Mouse (Mus musculus) thymus, adult 2 months (tissue): ENCODE measurements at regions not wholly inside any gene's neighbourhood (a gene's known extent, or its start where the extent isn't known, plus 50 kb on each side); places are given as distances from the start of the nearest gene placed in this dataset.

Experiments
- DNase-seq: peaks from one replicate; pipeline ENCODE4 v3.0.0; 2021
- H3K27ac ChIP-seq: fragments of 200-500 bp; 2 replicates; pipeline ENCODE4 v1.5.1; 2012; ENCODE audit warnings: low read length, control low read depth; ENCODE audit not compliant: control insufficient read depth, insufficient read depth
- H3K27me3 ChIP-seq: fragments of 200-500 bp; 2 replicates; pipeline ENCODE4 v1.6.1; 2012; ENCODE audit warnings: mild to moderate bottlenecking, low read length, moderate library complexity, mixed read lengths; ENCODE audit not compliant: control insufficient read depth, insufficient read depth
- H3K36me3 ChIP-seq: fragments of 200-500 bp; 2 replicates; pipeline ENCODE4 v1.6.1; 2012; ENCODE audit warnings: mild to moderate bottlenecking, low read length, moderate library complexity; ENCODE audit not compliant: control insufficient read depth, insufficient read depth
- H3K4me1 ChIP-seq: fragments of 200-500 bp; replicated peaks from 2 replicates; pipeline ENCODE4 v1.6.1; 2012; ENCODE audit warnings: low read length; ENCODE audit not compliant: control insufficient read depth, insufficient read depth
- H3K4me3 ChIP-seq: fragments of 200-500 bp; 2 replicates; pipeline ENCODE4 v1.5.1; 2012; ENCODE audit warnings: mild to moderate bottlenecking, low read length, control low read depth, moderate library complexity; ENCODE audit not compliant: control insufficient read depth, insufficient read depth
- CTCF ChIP-seq: fragments of 200-500 bp; IDR thresholded peaks from 2 replicates; pipeline ENCODE4 v1.5.1; 2012; ENCODE audit warnings: mild to moderate bottlenecking, control low read depth, low read length, moderate library complexity, borderline replicate concordance; ENCODE audit not compliant: control insufficient read depth, poor library complexity, insufficient read depth; ENCODE audit errors: extremely low read depth
- POLR2A ChIP-seq: fragments of 200-500 bp; IDR thresholded peaks from 2 replicates; pipeline ENCODE4 v1.6.1; 2012; ENCODE audit warnings: mild to moderate bottlenecking, low read length, control low read depth, moderate library complexity; ENCODE audit not compliant: control insufficient read depth, poor library complexity, insufficient read depth; ENCODE audit errors: extremely low read depth
- whole genome bisulfite sequencing: fragments of 180-500 bp; shearing (Covaris S2); methylation state at CpG from one replicate; pipeline ENCODE4 v1.1.7; 2018; 5-methylcytosine and 5-hydroxymethylcytosine counted together

DNA sequence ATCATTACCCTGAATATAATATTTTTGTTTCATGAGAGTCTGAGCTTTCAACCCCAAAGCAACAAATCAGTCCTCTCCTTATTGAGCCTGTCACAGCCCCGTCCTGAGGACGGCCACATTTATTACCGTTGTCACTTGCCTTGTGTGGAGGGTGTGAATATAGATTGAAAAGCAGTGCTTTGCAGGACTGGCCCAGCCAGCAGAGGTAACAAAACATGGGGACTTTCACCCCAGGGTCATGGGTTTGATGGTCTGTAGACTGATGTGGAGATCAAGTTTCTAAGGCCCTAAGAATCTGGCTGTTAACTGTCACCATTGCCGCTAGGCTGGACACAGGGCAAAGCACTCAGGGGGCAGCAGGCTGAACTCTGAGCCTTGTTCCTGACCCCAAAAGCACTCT is 175.3 kb upstream of the Nrp1 start:
- Histone ChIP-seq H3K27ac (no peak overlapping the region), H3K4me1 (no peaks in the 10 kb centered on the region), H3K4me3 (no peak overlapping the region), H3K36me3 (no peaks in the 10 kb centered on the region), H3K27me3 (no peaks in the 10 kb centered on the region)
- TF ChIP-seq CTCF (no peak), POLR2A (no peak)
- 94% methylated on average over 4 of the region's 4 CpGs for WGBS
- DNase-seq, result no peak

DNA sequence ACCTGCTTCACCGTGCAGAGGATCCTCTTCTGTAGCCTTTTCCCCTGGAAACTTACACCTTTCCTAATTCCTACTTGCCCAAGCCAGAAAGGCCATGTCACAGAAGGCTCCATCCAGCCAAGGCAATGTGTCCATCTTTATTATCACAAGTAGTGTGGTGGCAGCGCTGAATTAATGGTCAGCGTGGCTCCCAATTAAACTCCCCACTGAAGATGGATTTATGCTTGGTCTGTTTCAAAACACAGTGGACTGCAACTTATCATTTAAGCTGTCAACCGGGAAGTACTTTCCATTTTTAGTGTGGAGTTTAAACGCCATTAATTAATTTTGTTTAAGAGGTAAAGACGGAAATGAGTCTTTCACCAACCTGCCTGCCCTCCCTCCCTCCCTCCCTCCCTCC is 170.1 kb upstream of the Nrp1 start:
- H3K36me3 ChIP-seq, result no peaks in the 10 kb centered on the region
- no peak for DNase-seq

DNA sequence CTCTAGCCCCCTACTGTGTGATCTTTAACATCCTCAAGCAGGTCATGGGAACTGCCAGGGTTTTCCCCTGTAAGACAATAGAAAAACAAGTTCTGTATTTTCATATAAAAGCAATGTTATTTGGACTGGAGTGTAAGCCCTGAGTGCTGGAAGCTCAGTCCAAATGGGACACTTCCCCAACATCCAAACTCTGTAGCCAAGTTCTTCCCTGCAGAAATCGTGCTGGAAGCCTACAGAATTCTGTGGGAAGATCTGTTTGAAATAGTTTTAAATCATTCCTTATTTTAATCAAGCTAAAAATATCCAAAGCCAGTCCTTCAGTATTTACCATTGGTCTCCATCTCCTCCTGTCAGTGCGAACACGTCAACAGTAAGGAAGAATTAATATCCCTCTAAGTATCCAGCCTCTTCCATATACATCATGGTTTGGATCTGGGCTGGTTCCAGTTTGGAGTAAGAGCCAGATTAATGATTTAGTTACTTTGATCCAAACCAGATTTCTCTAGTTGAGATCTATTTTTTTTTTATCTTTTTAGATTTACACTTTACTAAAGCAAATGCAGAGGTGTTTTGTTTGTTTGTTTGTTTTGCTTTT is 165.0 kb upstream of the Nrp1 start:
- Histone ChIP-seq H3K27ac (no peak overlapping the region), H3K27me3 (no peaks in the 10 kb centered on the region), H3K4me3 (no peak overlapping the region), H3K4me1 (no peaks in the 10 kb centered on the region), H3K36me3 (no peaks in the 10 kb centered on the region)
- DNase-seq, result no peak
- no peak for TF ChIP-seq POLR2A
- TF ChIP-seq CTCF, result no peak
- WGBS, result 93% methylated on average over 3 of the region's 3 CpGs

More for the DNA sequence above, 170.1 kb upstream of the Nrp1 start:
- no peak overlapping the region for H3K27ac ChIP-seq
- TF ChIP-seq CTCF, result no peak
- TF ChIP-seq POLR2A, result no peak
- no peaks in the 10 kb centered on the region for H3K4me1 ChIP-seq
- WGBS, result 93% methylated on average over 6 of the region's 6 CpGs
- H3K27me3 ChIP-seq, result no peaks in the 10 kb centered on the region
- H3K4me3 ChIP-seq, result no peak overlapping the region

DNA sequence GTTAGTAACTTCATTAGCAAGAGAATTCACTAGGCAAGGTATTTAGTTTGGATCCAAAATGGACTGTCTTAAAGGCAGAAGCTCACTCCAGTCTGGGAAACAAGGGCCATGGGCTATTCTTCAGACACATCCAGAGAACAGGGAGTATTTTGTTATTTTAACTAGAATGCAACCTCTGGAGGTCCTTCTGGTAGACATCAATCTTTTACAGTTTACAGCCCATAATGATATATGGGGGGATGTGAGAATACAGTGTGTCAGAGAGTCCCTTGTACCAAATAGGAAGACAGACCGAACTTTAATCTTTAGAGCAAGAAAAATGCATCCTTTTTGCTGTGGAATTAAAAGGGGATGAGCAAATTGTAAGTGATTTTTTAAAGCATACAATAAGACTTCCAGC is 157.6 kb upstream of the Nrp1 start:
- Histone ChIP-seq H3K27ac (no peak overlapping the region), H3K27me3 (no peaks in the 10 kb centered on the region), H3K4me1 (peaks cover 5% of the 10 kb centered on the region), H3K36me3 (no peaks in the 10 kb centered on the region), H3K4me3 (no peak overlapping the region)
- DNase-seq, result no peak
- WGBS, result 95% methylated on average over 1 of the region's 1 CpGs
- TF ChIP-seq POLR2A (no peak), CTCF (no peak)

DNA sequence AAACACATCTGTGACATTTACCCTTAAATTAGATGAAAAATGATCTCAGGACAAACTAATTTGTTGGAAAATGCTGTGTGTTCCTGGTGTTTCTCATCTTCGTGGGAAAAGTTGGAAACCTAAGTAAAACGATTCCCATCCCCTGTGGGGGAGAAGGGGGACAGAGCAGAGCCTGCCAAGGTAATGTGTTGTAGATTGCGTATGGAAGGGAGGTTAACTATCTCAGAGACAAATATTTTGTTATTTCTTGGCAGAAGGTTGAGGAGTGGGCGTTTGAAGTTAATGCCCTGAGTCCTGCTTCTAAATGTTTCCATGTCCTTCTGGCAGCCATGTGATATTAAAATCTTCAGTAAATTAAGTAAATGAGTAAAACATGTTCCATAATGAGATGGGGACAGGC is 156.8 kb upstream of the Nrp1 start:
- no peak for TF ChIP-seq CTCF
- no peak for TF ChIP-seq POLR2A
- no peaks in the 10 kb centered on the region for H3K36me3 ChIP-seq
- no peak overlapping the region for H3K4me3 ChIP-seq
- H3K4me1 ChIP-seq, result peaks cover 5% of the 10 kb centered on the region
- no peak for DNase-seq
- WGBS, result 98% methylated on average over 4 of the region's 4 CpGs
- H3K27ac ChIP-seq, result no peak overlapping the region
- H3K27me3 ChIP-seq, result no peaks in the 10 kb centered on the region

DNA sequence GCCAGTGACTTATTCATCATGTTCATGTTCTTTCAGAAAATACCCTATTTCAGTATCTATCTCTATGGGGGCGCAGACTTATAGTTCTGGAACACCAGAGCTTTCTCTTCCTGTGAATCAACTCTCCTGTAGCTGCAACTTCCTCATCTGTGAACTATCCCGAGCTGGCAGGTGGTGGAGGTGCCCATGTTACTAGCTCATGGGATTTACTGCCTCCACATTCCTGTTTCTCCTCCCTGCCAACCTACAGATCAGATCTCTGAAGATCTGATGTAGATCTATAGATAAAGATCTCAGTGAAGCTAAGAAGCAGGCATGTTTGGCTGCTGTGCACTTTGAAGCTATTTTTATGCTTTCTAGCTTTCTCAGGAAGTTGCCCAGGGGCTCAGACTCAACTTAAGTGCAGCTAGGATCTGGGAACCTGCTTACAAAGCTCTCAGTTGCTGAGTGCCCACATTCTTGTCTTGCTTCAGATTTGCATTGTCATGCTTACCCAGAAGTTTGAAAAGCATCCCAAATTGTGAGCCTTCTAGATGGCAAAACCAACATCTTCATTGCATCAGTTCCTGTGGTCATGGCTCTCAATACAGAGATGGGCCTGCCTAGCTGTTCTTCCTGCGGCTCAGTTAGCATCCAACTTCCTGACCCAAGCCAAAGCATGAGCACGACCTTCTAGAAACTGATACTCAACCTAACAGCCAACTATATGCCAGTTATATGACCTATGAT is 156.1 kb upstream of the Nrp1 start:
- Histone ChIP-seq H3K27me3 (no peaks in the 10 kb centered on the region), H3K36me3 (no peaks in the 10 kb centered on the region), H3K4me3 (no peak overlapping the region), H3K4me1 (peaks cover 5% of the 10 kb centered on the region), H3K27ac (no peak overlapping the region)
- TF ChIP-seq CTCF (no peak), POLR2A (no peak)
- DNase-seq, result peak; percentile 2
- 15% methylated on average over 4 of the region's 4 CpGs for WGBS

DNA sequence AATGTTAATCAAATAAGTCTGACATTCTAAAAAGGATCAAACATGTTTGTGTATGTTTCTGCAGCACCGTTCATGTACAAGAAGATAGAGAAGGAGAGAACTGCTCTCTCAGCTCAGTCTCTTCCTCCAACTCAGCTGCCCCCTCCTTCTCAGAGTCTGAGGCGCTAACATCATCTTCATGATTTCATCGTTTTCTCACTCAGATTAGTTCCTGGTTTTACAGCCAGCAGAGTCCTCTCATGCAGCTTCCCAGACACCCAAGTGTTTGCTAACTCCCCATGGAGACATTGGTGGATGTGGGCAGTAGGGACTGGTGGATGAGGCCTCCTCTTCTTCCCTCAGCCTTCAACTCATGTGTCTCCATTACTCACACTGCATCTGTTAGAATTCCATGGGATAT is 153.6 kb upstream of the Nrp1 start:
- Histone ChIP-seq H3K27ac (no peak overlapping the region), H3K4me1 (peaks cover 5% of the 10 kb centered on the region), H3K27me3 (no peaks in the 10 kb centered on the region), H3K36me3 (no peaks in the 10 kb centered on the region), H3K4me3 (no peak overlapping the region)
- no peak for DNase-seq
- WGBS, result 77% methylated on average over 3 of the region's 3 CpGs
- TF ChIP-seq POLR2A, result no peak
- TF ChIP-seq CTCF, result no peak
